Mouse (Mus musculus) G1E (cell line): ENCODE measurements at regions not wholly inside any gene's neighbourhood (a gene's known extent, or its start where the extent isn't known, plus 50 kb on each side); places are given as distances from the start of the nearest gene placed in this dataset.
"Not testable (repeated sequence)": the region's sequence is repeated elsewhere in the genome, so short reads cannot be mapped to it uniquely, and the experiment has no call there.

ENCODE experiments used
- CTCF ChIP-seq: IDR thresholded peaks from 2 replicates; pipeline ENCODE4 v1.5.1; 2012; ENCODE audit warnings: low read depth, low read length, inconsistent platforms, mixed read lengths
- GATA1 ChIP-seq: IDR thresholded peaks from 2 replicates; pipeline ENCODE4 v1.6.1; 2012; ENCODE audit warnings: borderline replicate concordance, low read length, inconsistent platforms, mixed read lengths
- GATA2 ChIP-seq: IDR thresholded peaks from 2 replicates; pipeline ENCODE4 v1.6.1; 2012; ENCODE audit warnings: low read depth, low read length, inconsistent platforms, borderline replicate concordance
- POLR2AphosphoS5 ChIP-seq: IDR thresholded peaks from 2 replicates; pipeline ENCODE4 v1.6.1; 2012; ENCODE audit warnings: low read depth, low read length, inconsistent platforms; ENCODE audit not compliant: insufficient replicate concordance
- TAL1 ChIP-seq: conservative IDR thresholded peaks from 2 replicates; pipeline ENCODE4 v1.6.1; 2012; ENCODE audit warnings: low read depth, low read length, inconsistent platforms, mixed read lengths

DNA sequence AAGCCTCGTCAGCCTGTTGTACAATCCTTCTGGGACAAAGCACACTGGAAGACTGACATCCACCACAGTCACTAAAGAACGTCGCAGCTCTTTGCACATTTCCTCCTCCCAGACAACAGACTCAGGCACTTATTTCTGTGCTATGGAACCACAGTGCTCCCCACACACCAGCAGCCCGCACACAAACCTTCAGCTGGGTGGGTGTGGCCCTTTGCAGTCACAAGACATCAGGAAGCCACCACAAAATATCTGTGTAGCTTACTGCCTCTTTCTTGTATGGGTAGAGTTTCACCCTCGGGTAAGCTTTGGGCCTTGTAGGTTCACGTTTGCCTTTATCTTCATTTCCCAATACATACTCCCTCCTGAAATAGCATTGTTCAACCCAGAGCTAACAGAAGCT is 577.6 kb upstream of the Olfr1507 start:
- not testable (repeated sequence) for TF ChIP-seq CTCF, GATA1, POLR2AphosphoS5, TAL1, GATA2
